Mouse (Mus musculus): ENCODE results near the gene Hmcn1. TPM values are rescaled to one million over a fixed set of nuclear protein-coding genes. Genes with fewer than 3 reads are reported as not detected.

Gene Hmcn1
- polyA plus RNA-seq, 1 experiment: 0.25 TPM

GRCm38 (mm10) chr1:150682044-150682443 is 311.2 kb downstream of the Hmcn1 start:
- WGBS: 87% methylated on average over 6 of the region's 6 CpGs
- TF ChIP-seq POLR2A (IDR thresholded peaks at IDR 0.05; ENCODE audit: borderline replicate concordance, control insufficient read depth, low read depth, low read length): no peak
- TF ChIP-seq CTCF (IDR thresholded peaks at IDR 0.05; ENCODE audit: control insufficient read depth, insufficient read depth, low read length): no peak
- Histone ChIP-seq H3K4me3 (replicated peaks; ENCODE audit: control insufficient read depth, low read depth, low read length) (no peak overlapping the region), H3K27ac (ENCODE audit: control insufficient read depth, insufficient read depth, low read depth, low read length, poor library complexity) (no peak overlapping the region), H3K4me1 (ENCODE audit: control insufficient read depth, insufficient read depth, low read length) (no peaks in the 10 kb centered on the region)

- TF ChIP-seq POLR2A (IDR thresholded peaks at IDR 0.05; ENCODE audit: borderline replicate concordance, control insufficient read depth, low read depth, low read length): no peak
- no peak for TF ChIP-seq CTCF (IDR thresholded peaks at IDR 0.05; ENCODE audit: control insufficient read depth, insufficient read depth, low read length)
These were observed 311.8 kb downstream of the Hmcn1 start for GRCm38 (mm10) chr1:150681433-150681832.

GRCm38 (mm10) chr1:150681006-150681405 is 312.2 kb downstream of the Hmcn1 start:
- H3K27ac ChIP-seq (ENCODE audit: control insufficient read depth, insufficient read depth, low read depth, low read length, poor library complexity): no peak overlapping the region
- WGBS: 79% methylated on average over 15 of the region's 15 CpGs
- H3K4me3 ChIP-seq (replicated peaks; ENCODE audit: control insufficient read depth, low read depth, low read length): no peak overlapping the region
- TF ChIP-seq CTCF (IDR thresholded peaks at IDR 0.05; ENCODE audit: control insufficient read depth, insufficient read depth, low read length) (no peak), POLR2A (IDR thresholded peaks at IDR 0.05; ENCODE audit: borderline replicate concordance, control insufficient read depth, low read depth, low read length) (no peak)
- H3K4me1 ChIP-seq (ENCODE audit: control insufficient read depth, insufficient read depth, low read length): no peaks in the 10 kb centered on the region

More at GRCm38 (mm10) chr1:150681433-150681832, 311.8 kb downstream of the Hmcn1 start:
- Histone ChIP-seq H3K4me1 (ENCODE audit: control insufficient read depth, insufficient read depth, low read length) (no peaks in the 10 kb centered on the region), H3K27ac (ENCODE audit: control insufficient read depth, insufficient read depth, low read depth, low read length, poor library complexity) (no peak overlapping the region), H3K4me3 (replicated peaks; ENCODE audit: control insufficient read depth, low read depth, low read length) (no peak overlapping the region)
- 81% methylated on average over 3 of the region's 3 CpGs for WGBS

DNA sequence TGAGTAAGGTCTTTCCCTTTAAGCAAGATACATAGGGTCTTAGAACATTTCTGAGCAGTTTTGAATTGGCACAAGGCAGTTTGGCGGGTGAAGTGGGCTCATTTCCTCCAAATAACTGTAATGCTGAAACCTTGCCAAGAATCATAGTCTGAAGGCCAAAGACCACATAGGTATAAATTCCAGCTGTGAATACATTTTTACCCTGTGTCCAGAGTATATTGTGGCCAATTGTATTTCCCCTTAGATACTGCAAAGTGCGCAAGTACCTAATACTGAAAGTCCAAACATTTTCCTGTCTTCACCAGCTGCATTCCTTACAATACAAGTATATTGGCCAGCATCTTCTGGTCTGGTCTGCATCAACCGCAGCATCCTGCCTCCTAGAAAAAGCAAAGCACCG is 312.9 kb downstream of the Hmcn1 start:
- no peak overlapping the region for H3K27ac ChIP-seq (ENCODE audit: control insufficient read depth, insufficient read depth, low read depth, low read length, poor library complexity)
- TF ChIP-seq POLR2A (IDR thresholded peaks at IDR 0.05; ENCODE audit: borderline replicate concordance, control insufficient read depth, low read depth, low read length) (no peak), CTCF (IDR thresholded peaks at IDR 0.05; ENCODE audit: control insufficient read depth, insufficient read depth, low read length) (no peak)
- no peaks in the 10 kb centered on the region for H3K4me1 ChIP-seq (ENCODE audit: control insufficient read depth, insufficient read depth, low read length)
- 79% methylated on average over 4 of the region's 4 CpGs for WGBS
- H3K4me3 ChIP-seq (replicated peaks; ENCODE audit: control insufficient read depth, low read depth, low read length): no peak overlapping the region

GRCm38 (mm10) chr1:150645314-150645713 is 347.9 kb downstream of the Hmcn1 start:
- H3K27ac ChIP-seq (ENCODE audit: control insufficient read depth, insufficient read depth, low read depth, low read length, poor library complexity): no peak overlapping the region
- H3K4me1 ChIP-seq (ENCODE audit: control insufficient read depth, insufficient read depth, low read length): no peaks in the 10 kb centered on the region
- TF ChIP-seq POLR2A (IDR thresholded peaks at IDR 0.05; ENCODE audit: borderline replicate concordance, control insufficient read depth, low read depth, low read length): no peak
- no peak for TF ChIP-seq CTCF (IDR thresholded peaks at IDR 0.05; ENCODE audit: control insufficient read depth, insufficient read depth, low read length)
- no peak overlapping the region for H3K4me3 ChIP-seq (replicated peaks; ENCODE audit: control insufficient read depth, low read depth, low read length)
- WGBS: 78% methylated on average over 1 of the region's 1 CpGs

DNA sequence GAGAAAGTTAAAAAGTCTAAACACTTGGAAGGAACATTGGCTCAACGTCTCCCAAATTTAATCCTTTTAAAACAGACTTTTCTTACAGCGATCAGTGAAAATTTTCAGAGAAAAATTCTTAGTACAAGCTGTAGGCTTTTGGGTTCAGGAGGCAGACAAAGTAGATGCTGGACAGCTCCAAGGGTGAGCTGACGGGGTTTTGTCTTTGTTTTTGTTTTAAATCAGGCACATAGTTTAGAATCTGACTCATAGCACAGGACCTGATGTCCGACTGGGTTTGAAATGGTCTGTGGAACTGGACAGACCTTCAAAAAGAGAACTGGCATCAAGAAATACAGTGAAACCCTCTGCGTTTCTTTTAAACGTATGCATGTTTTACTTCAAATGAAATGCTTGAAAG is 353.7 kb downstream of the Hmcn1 start:
- WGBS: 53% methylated on average over 6 of the region's 6 CpGs
- no peak overlapping the region for H3K27ac ChIP-seq (ENCODE audit: control insufficient read depth, insufficient read depth, low read depth, low read length, poor library complexity)
- H3K4me1 ChIP-seq (ENCODE audit: control insufficient read depth, insufficient read depth, low read length): no peaks in the 10 kb centered on the region
- H3K4me3 ChIP-seq (replicated peaks; ENCODE audit: control insufficient read depth, low read depth, low read length): no peak overlapping the region
- TF ChIP-seq POLR2A (IDR thresholded peaks at IDR 0.05; ENCODE audit: borderline replicate concordance, control insufficient read depth, low read depth, low read length): no peak
- TF ChIP-seq CTCF (IDR thresholded peaks at IDR 0.05; ENCODE audit: control insufficient read depth, insufficient read depth, low read length): no peak

DNA sequence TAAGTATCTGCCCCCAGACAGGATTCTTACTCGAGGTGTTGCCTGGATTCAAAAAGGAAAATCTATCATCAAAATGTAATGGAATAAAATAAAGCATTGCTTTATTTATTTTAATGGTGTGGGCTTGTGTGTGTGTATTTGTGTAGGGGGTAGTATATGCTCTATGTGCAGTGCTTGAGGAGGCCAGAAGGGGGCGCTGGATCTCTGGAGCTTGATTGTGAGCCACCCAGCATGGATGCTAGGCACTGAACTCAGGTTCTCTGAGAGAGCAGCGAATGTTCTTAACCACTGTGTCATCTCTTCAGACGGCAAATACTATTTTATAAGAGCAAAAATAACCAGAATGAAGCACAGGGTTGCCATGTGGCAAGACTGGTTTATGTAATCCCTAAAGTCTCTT is 360.7 kb downstream of the Hmcn1 start:
- no peak overlapping the region for H3K4me3 ChIP-seq (replicated peaks; ENCODE audit: control insufficient read depth, low read depth, low read length)
- no peak overlapping the region for H3K27ac ChIP-seq (ENCODE audit: control insufficient read depth, insufficient read depth, low read depth, low read length, poor library complexity)
- H3K4me1 ChIP-seq (ENCODE audit: control insufficient read depth, insufficient read depth, low read length): no peaks in the 10 kb centered on the region; the same call in 1 of the 2 replicates
- WGBS: 62% methylated on average over 4 of the region's 4 CpGs
- no peak for TF ChIP-seq POLR2A (IDR thresholded peaks at IDR 0.05; ENCODE audit: borderline replicate concordance, control insufficient read depth, low read depth, low read length)
- no peak for TF ChIP-seq CTCF (IDR thresholded peaks at IDR 0.05; ENCODE audit: control insufficient read depth, insufficient read depth, low read length)

GRCm38 (mm10) chr1:150631856-150632171 is 361.4 kb downstream of the Hmcn1 start:
- Histone ChIP-seq H3K27ac (ENCODE audit: control insufficient read depth, insufficient read depth, low read depth, low read length, poor library complexity) (no peak overlapping the region), H3K4me1 (ENCODE audit: control insufficient read depth, insufficient read depth, low read length) (no peaks in the 10 kb centered on the region; the same call in 1 of the 2 replicates), H3K4me3 (replicated peaks; ENCODE audit: control insufficient read depth, low read depth, low read length) (no peak overlapping the region)
- 78% methylated on average over 3 of the region's 3 CpGs for WGBS
- no peak for TF ChIP-seq POLR2A (IDR thresholded peaks at IDR 0.05; ENCODE audit: borderline replicate concordance, control insufficient read depth, low read depth, low read length)
- no peak for TF ChIP-seq CTCF (IDR thresholded peaks at IDR 0.05; ENCODE audit: control insufficient read depth, insufficient read depth, low read length)
